Mouse (Mus musculus) heart, embryonic 16.5 days (tissue): ENCODE data around the gene 5730596B20Rik. TPM values are rescaled to one million over a fixed set of nuclear protein-coding genes. Genes with fewer than 3 reads are reported as not detected.
A peak's percentile ranks its signal among the peaks of the same experiment; 100 is the strongest.

Experiments
- ATAC-seq: fragments of 200-750 bp; cut with Nextera tagmentation; replicated peaks from 2 replicates; pipeline ENCODE4 v1.8.0; 2017; ENCODE audit warnings: moderate number of reproducible peaks; ENCODE audit not compliant: insufficient read depth, low FRiP score; ENCODE audit errors: extremely low read depth
- H3K27ac ChIP-seq: fragments of 300-500 bp; sonication (generic); 2 replicates; pipeline ENCODE4 v1.5.1; 2014; ENCODE audit warnings: mild to moderate bottlenecking, low read length, control low read depth, moderate library complexity
- H3K27me3 ChIP-seq: fragments of 300-500 bp; sonication (generic); 2 replicates; pipeline ENCODE4 v1.6.1; 2014; ENCODE audit warnings: low read length, mixed read lengths; ENCODE audit not compliant: control insufficient read depth, insufficient read depth
- H3K36me3 ChIP-seq: fragments of 300-500 bp; sonication (generic); 2 replicates; pipeline ENCODE4 v1.6.1; 2014; ENCODE audit not compliant: control insufficient read depth, insufficient read depth
- H3K4me1 ChIP-seq: fragments of 300-500 bp; sonication (generic); 2 replicates; pipeline ENCODE4 v1.6.1; 2014; ENCODE audit warnings: low read length, mixed read lengths; ENCODE audit not compliant: control insufficient read depth, insufficient read depth
- H3K4me2 ChIP-seq: fragments of 300-500 bp; sonication (generic); 2 replicates; pipeline ENCODE4 v1.6.1; 2014; ENCODE audit warnings: low read depth, mild to moderate bottlenecking, control low read depth, low read length
- H3K4me3 ChIP-seq: fragments of 300-500 bp; sonication (generic); 2 replicates; pipeline ENCODE4 v1.5.1; 2014; ENCODE audit warnings: mild to moderate bottlenecking, control low read depth, low read length
- H3K9ac ChIP-seq: fragments of 300-500 bp; sonication (generic); 2 replicates; pipeline ENCODE4 v1.6.1; 2014; ENCODE audit warnings: low read length, control low read depth
- H3K9me3 ChIP-seq: fragments of 300-500 bp; sonication (generic); replicated peaks from 2 replicates; pipeline ENCODE4 v1.6.1; 2016; ENCODE audit warnings: low read length; ENCODE audit not compliant: control insufficient read depth
- WGBS: fragments of 180-500 bp; shearing (Covaris S2); extraction: QIAGEN DNeasy Blood & Tissue Kit; methylation state at CpG from one replicate; pipeline ENCODE4 v1.1.7; 2014; 5-methylcytosine and 5-hydroxymethylcytosine counted together
- polyA plus RNA-seq: library from polyadenylated mRNA; unstranded; fragments of >200 nt; fragmentation: Nextera tagmentation; extraction: Ambion mirVana; gene quantifications from 2 replicates; pipeline ENCODE4 v1.2.1, GENCODE M21; 2015

5730596B20Rik gene
- 0.13 and 0.32 TPM in 2 replicates for polyA plus RNA-seq

DNA sequence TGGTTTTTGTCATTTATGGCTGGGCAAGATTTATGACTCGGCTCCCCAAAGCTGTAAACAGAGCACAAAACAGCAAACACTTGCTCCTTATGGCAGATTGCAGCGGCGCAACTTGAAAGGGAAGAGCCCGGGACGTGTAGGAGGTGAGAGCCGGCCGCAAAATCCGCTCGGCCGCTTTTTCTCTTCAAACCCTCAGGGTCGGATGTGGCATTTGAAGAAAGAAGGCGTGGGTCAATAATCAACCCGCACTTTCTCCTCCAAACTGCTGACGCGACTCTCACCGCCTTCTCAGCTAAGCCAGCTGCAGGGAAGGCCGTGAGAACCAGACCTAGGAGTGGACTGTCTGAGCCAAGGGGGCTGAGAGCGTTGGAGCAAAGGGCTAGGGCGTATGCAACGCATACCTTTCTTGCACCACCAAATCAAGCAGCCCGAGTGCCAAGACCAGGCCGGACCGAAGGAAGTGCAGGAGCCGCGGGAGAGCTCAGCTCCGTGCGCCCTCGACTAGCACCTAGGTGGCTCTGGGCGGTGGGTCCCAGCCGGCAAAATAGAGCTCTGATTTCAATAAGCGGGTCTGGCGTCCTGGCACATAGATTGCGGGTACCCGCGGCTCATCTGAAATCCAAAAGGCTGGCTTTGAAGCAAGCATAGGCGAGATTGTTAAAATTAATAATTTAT, at the start of gene 5730596B20Rik:
TSS of gene 5730596B20Rik (plus strand) at position 438 of the 675 bp plus-strand sequence.
- peaks cover 93% of the 10 kb centered on the region for H3K27me3 ChIP-seq
- no peaks in the 10 kb centered on the region for H3K9me3 ChIP-seq
- H3K27ac ChIP-seq = peak within 1 kb of the TSS; percentile 41
- no peak for ATAC-seq
- H3K36me3 ChIP-seq = no peaks in the 10 kb centered on the region
- peak within 1 kb of the TSS; percentile 61 for H3K9ac ChIP-seq
- peak within 1 kb of the TSS; percentile 49 for H3K4me3 ChIP-seq
- WGBS = 2% methylated on average over 36 of the region's 36 CpGs
- H3K4me1 ChIP-seq = 0 out of 2 replicates have a peak, but pooled peaks cover 2% of the 10 kb centered on the region
- peak within 1 kb of the TSS; percentile 48 for H3K4me2 ChIP-seq

DNA sequence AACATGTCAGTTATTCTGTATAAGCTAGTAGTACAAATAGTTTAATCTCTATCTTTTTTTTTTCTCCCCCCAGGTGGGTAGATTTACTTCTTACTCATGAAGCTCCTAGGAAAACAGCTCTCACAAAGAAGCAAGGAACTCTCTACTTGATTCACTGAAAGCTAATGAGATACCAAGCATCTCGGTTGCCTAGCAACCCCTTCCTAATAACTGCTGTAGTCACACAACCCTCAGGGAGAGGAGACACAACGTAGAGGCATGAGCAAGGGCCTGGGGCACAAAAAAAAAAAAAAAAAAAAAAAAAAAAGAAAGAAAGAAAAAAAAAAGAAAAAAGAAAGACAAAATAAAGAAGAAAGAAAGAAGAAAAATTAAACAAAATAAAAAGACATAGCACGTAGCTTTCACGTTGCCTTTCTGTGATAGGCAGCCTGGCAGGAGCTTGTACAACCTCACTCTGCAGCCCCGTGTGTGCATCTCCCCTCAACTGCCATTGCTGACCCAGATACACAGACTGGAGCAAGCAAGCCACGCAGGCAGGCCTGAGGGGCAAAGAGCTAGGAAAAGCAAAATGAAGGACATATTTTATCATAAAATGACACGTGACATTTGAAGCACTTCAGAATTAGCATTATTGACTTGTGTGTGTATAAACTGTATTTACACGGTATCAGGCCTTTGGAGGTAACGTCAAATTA, 39.3 kb upstream of the 5730596B20Rik start:
- 70% methylated on average over 9 of the region's 9 CpGs for WGBS
- Histone ChIP-seq H3K9ac (no peak overlapping the region), H3K4me2 (no peak overlapping the region), H3K9me3 (no peaks in the 10 kb centered on the region), H3K4me3 (no peak overlapping the region), H3K27ac (no peak overlapping the region), H3K27me3 (peaks cover 4% of the 10 kb centered on the region; the same call in 1 of the 2 replicates), H3K4me1 (no peaks in the 10 kb centered on the region), H3K36me3 (no peaks in the 10 kb centered on the region)
- no peak for ATAC-seq

DNA sequence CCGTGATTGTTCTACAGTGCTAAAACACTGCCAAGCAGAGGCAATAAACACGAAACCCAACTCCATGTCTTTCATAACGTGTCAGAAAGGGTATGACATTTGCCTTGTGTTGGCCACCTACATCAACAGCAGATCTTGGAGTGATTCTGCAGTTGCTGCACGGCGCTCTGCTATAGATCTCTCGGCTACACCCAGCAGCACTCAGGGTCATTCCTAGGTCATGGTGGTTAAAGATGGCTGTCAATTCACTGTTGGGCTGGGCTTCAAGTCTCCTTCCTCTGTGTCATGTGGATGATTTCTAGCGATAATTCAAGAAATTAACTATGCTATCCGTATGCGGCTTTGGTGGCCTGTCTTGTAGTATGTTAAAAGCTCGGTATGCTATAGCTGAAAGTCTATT, 38.7 kb upstream of the 5730596B20Rik start:
- Histone ChIP-seq H3K4me3 (no peak overlapping the region), H3K36me3 (no peaks in the 10 kb centered on the region), H3K9me3 (no peaks in the 10 kb centered on the region), H3K27ac (no peak overlapping the region), H3K9ac (no peak overlapping the region), H3K27me3 (peaks cover 4% of the 10 kb centered on the region; the same call in 1 of the 2 replicates), H3K4me2 (no peak overlapping the region), H3K4me1 (no peaks in the 10 kb centered on the region)
- ATAC-seq = no peak
- WGBS = 65% methylated on average over 10 of the region's 10 CpGs

DNA sequence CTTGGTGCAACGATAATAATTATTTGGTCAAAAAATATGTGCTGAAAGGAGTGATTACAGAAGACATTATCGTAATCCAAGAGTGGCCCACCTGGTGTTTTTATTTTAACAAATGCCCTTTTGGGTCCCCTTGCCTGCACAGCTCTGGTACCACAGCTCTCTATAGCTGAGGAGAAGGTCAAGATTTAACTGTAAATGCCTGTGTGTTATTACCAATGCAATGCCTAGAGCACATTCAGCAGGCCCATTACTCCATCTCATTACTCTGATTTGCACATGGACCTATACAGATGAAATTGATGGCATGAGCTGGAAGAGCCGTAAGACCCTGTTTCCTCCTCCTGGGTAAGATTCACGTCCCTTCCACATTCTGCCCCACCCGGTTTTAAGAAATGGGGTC, 38.2 kb upstream of the 5730596B20Rik start:
- 85% methylated on average over 5 of the region's 5 CpGs for whole genome bisulfite sequencing
- ATAC-seq = no peak
- no peaks in the 10 kb centered on the region for H3K36me3 ChIP-seq

DNA sequence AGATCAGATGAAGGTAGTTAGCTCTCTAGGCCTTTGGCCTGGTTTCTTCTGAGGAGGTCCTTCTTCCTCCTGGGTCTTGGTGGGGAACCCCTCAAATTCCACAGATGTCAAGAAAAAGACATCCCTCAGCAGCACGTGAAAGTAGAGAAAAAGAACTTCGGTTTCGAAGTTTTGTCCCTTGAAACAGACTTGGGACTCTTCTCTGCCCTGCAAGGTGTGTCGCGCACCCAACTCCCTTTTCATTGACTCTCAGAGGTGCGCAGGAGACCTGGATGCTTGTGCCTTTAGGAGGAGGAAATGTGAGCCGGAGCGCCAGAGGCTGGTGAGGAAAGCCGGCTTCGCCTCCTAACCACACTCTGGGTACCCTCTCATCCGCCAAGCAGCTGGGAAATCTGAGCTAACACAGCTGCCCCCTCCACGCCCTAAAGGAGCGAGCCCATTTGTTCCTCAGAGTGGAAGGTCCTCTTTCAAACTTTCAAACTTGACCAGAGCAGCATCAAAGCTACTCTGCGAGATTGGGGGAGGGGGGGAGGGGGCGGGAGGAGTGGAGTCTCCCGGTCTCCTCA, 26.8 kb upstream of the 5730596B20Rik start:
- Histone ChIP-seq H3K4me1 (no peaks in the 10 kb centered on the region), H3K4me2 (no peak overlapping the region), H3K4me3 (no peak overlapping the region), H3K27ac (no peak overlapping the region), H3K9ac (no peak overlapping the region), H3K9me3 (peaks cover 5% of the 10 kb centered on the region; the same call in 1 of the 2 replicates), H3K27me3 (peaks cover 75% of the 10 kb centered on the region), H3K36me3 (no peaks in the 10 kb centered on the region)
- WGBS = 11% methylated on average over 16 of the region's 16 CpGs
- no peak for ATAC-seq

More for the DNA sequence above, 38.2 kb upstream of the 5730596B20Rik start:
- Histone ChIP-seq H3K4me2 (no peak overlapping the region), H3K4me1 (no peaks in the 10 kb centered on the region), H3K27ac (no peak overlapping the region), H3K9ac (no peak overlapping the region), H3K4me3 (no peak overlapping the region), H3K9me3 (no peaks in the 10 kb centered on the region), H3K27me3 (peaks cover 5% of the 10 kb centered on the region; the same call in 1 of the 2 replicates)

DNA sequence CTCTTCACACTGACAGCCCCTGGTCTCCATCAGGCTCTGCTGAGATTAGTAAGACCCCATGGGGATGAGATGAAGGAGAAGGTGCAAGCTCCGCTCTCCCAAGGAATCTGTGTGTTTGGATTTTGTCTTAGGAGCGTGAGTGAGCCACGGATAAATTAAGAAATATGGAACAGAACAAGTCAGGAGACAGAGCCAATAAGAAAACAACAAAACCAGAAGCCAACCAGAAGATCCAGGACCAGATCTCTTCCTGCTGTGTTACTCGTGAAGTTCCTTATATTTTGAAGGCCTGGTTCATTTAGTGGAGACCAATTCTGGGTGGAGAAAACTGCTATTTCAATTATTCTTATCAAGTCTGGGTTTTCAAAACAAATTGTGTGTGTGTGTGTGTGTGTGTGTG, 25.7 kb upstream of the 5730596B20Rik start:
- Histone ChIP-seq H3K4me2 (no peak overlapping the region), H3K9me3 (peaks cover 5% of the 10 kb centered on the region; the same call in 1 of the 2 replicates), H3K27me3 (peaks cover 81% of the 10 kb centered on the region), H3K27ac (no peak overlapping the region), H3K9ac (no peak overlapping the region), H3K4me3 (no peak overlapping the region), H3K4me1 (no peaks in the 10 kb centered on the region), H3K36me3 (no peaks in the 10 kb centered on the region)
- 24% methylated on average over 4 of the region's 4 CpGs for WGBS
- ATAC-seq = no peak

DNA sequence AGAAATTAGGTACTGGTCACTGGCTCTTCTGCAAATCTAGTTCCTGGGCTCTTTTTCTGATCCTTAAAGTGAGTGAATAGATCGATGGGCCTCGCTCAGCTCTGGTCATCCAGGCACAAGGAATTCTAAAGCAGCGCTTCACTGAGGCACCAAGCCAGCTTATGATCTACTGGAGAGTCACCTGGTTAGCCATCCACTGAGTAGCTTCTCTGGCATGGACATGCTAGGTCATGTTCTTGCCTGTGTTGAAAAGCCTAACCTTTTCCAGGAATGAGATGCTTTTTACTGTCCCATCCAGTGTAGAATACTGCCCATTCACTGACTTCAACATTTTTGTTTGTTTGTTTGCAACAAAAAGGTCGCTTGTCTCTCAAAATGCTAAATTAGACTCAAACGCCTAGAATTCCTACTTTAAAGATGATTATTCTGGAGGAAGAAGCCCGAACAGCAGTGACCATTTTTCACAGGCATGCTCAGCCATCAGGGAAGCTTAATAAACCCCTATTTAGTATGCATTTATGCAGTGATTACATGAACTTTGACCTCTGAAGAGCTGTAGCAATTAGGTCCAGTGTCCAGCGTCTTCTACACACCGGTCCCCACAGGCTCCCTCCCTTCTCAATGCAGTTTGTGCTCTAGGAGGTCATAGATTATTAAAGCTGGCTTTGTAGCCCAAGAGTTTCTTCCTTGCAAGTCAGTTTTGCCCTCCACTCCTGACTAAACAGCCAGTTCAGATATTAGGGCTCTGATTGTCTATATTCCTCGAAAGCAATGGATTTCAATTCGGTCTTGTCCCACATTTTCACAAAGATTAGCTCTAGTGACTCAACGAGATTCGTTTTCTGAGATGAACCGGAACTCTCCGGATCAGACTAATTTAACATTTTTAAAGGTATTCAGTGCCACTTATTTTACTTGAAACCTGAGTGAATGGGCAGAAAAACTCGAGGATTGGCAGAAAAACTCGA, 24.8 kb upstream of the 5730596B20Rik start:
- Histone ChIP-seq H3K4me1 (no peaks in the 10 kb centered on the region), H3K27ac (no peak overlapping the region), H3K4me2 (no peak overlapping the region), H3K9ac (no peak overlapping the region), H3K9me3 (peaks cover 5% of the 10 kb centered on the region; the same call in 1 of the 2 replicates), H3K4me3 (no peak overlapping the region), H3K27me3 (peaks cover 85% of the 10 kb centered on the region), H3K36me3 (no peaks in the 10 kb centered on the region)
- 22% methylated on average over 16 of the region's 16 CpGs for WGBS
- ATAC-seq = no peak

DNA sequence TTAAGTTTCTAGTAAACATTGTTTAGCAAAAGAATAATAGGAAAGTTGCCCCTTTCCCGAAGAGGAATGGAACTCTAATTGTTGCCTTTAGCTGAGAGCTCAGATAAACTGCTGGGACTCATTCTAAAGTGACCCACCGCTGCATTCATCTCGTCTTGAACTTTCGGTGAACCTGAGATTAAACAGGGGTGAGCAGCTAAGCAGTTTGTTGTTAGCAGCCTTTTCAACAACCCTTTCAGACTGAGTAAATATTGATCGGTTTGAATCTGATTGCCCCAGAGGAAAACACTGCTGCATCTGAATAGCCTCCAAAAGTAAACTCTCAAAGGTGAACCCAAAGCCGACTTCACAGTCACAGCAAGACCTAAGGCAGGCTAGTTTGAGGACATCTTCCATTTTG, 24.0 kb upstream of the 5730596B20Rik start:
- Histone ChIP-seq H3K36me3 (no peaks in the 10 kb centered on the region), H3K9ac (no peak overlapping the region), H3K9me3 (peaks cover 5% of the 10 kb centered on the region; the same call in 1 of the 2 replicates), H3K27ac (no peak overlapping the region), H3K4me2 (no peak overlapping the region), H3K4me3 (no peak overlapping the region), H3K4me1 (peaks cover 2% of the 10 kb centered on the region; the same call in 1 of the 2 replicates), H3K27me3 (peaks cover 88% of the 10 kb centered on the region)
- WGBS = 14% methylated on average over 6 of the region's 6 CpGs
- no peak for ATAC-seq
